Mouse (Mus musculus): ENCODE measurements around the gene Rab3c. TPM values are rescaled to one million over a fixed set of nuclear protein-coding genes. Genes with fewer than 3 reads are reported as not detected.

The Rab3c gene
- polyA plus RNA-seq, 1 experiment from 2014 or later, result 0.08 TPM

DNA sequence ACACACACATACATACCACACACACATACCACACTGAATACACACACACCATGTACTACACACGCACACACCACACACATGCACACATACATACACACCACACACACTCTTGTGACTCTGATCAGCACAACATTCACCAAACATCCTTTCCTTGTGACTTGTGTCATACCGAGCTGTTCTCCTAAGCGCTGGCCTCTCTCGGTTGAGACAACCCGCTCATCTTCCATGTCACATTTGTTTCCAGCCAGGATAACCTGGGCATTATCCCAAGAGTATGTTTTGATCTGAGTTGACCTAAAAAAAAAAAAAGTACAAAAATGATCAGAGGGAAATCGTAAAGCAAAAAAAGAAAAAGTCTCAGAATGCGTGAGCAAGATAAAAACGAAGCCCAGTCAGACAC is 196.8 kb downstream of the Rab3c start:
- no peaks in the 10 kb centered on the region for H3K4me1 ChIP-seq (ENCODE audit: control insufficient read depth, low read depth, low read length)
- 76% methylated on average over 8 of the region's 8 CpGs for WGBS (ENCODE audit: insufficient replicate concordance)
- H3K9ac ChIP-seq (ENCODE audit: low read depth, low read length), result no peak overlapping the region
- H3K36me3 ChIP-seq (ENCODE audit: control insufficient read depth, insufficient read depth), result no peaks in the 10 kb centered on the region
- ATAC-seq (ENCODE audit: low read depth), result no peak
- no peaks in the 10 kb centered on the region for H3K9me3 ChIP-seq (replicated peaks; ENCODE audit: control insufficient read depth, low read length)
- H3K27ac ChIP-seq (ENCODE audit: low read length), result no peak overlapping the region
- no peak overlapping the region for H3K4me3 ChIP-seq (ENCODE audit: low read depth, low read length)
- H3K4me2 ChIP-seq (ENCODE audit: low read depth, low read length), result no peak overlapping the region
- H3K27me3 ChIP-seq (ENCODE audit: control insufficient read depth, insufficient read depth, low read depth, low read length), result no peaks in the 10 kb centered on the region

DNA sequence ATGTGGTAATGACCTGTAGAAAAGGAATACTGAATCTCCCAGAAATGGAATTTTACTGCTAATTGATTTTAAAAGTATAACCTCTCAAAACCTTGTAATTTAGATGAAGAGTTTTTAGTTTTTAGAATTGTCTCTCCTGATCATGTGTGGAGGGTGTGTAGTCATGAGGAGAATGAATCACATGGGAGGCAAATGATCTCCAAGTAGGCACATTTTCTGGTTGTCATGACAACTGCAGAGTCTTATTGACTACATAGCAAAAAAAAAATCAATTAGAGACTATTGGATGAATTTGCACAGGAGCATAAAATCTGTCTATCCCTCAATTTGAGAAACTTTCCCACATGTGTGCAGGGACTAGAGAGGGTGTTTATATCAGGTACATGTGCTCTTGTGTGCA is 199.6 kb downstream of the Rab3c start:
- Histone ChIP-seq H3K9me3 (replicated peaks; ENCODE audit: control insufficient read depth, low read length) (no peaks in the 10 kb centered on the region), H3K4me1 (ENCODE audit: control insufficient read depth, low read depth, low read length) (no peaks in the 10 kb centered on the region), H3K27me3 (ENCODE audit: control insufficient read depth, insufficient read depth, low read depth, low read length) (no peaks in the 10 kb centered on the region), H3K4me3 (ENCODE audit: low read depth, low read length) (no peak overlapping the region), H3K36me3 (ENCODE audit: control insufficient read depth, insufficient read depth) (no peaks in the 10 kb centered on the region), H3K4me2 (ENCODE audit: low read depth, low read length) (no peak overlapping the region), H3K9ac (ENCODE audit: low read depth, low read length) (no peak overlapping the region), H3K27ac (ENCODE audit: low read length) (no peak overlapping the region)
- no peak for ATAC-seq (ENCODE audit: low read depth)

DNA sequence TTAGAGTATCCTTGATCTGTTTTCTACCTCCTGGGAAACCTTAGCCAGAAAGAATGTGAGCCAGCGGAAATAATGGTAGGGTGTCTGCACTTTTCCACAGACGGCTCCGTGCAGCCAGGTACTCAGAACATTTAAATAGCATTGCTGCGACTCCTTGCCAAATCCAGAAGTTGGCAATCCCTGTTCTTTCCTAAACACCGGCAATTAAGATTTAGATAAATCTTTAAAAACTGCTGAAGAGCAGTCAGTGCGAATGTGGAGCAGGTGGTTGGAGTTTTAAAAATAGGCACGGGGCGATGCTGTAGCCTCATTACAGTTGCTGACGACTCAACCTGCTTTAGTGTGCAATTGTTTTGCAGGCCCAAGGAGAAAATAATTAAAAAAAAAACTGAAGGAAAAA is 205.2 kb downstream of the Rab3c start:
- Histone ChIP-seq H3K27me3 (ENCODE audit: control insufficient read depth, insufficient read depth, low read depth, low read length) (no peaks in the 10 kb centered on the region), H3K9me3 (replicated peaks; ENCODE audit: control insufficient read depth, low read length) (no peaks in the 10 kb centered on the region), H3K27ac (ENCODE audit: low read length) (no peak overlapping the region), H3K4me1 (ENCODE audit: control insufficient read depth, low read depth, low read length) (no peaks in the 10 kb centered on the region), H3K36me3 (ENCODE audit: control insufficient read depth, insufficient read depth) (no peaks in the 10 kb centered on the region), H3K9ac (ENCODE audit: low read depth, low read length) (no peak overlapping the region), H3K4me3 (ENCODE audit: low read depth, low read length) (no peak overlapping the region), H3K4me2 (ENCODE audit: low read depth, low read length) (no peak overlapping the region)
- no peak for ATAC-seq (ENCODE audit: low read depth)
- WGBS (ENCODE audit: insufficient replicate concordance), result 76% methylated on average over 9 of the region's 9 CpGs

DNA sequence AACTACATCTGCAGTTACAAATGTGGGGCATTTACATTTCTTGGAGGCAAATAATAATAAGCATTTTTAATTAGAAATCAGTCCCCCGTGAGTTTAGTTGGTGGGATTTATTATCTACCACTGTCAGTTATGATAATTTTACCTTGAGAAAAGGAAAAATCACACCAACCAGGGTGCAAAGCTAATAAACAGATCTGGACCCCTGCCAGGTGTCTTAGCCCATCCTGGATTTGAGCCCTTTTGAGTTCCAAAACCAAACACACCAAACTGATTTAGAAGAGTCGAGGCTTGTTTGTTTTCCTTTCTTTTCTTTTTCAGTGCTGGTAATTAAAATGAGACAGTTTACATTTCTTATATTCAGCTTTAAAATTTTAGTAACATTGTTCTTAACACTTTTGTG is 206.6 kb downstream of the Rab3c start:
- WGBS (ENCODE audit: insufficient replicate concordance), result 60% methylated on average over 2 of the region's 2 CpGs
- H3K4me1 ChIP-seq (ENCODE audit: control insufficient read depth, low read depth, low read length), result no peaks in the 10 kb centered on the region
- H3K27ac ChIP-seq (ENCODE audit: low read length), result no peak overlapping the region
- no peaks in the 10 kb centered on the region for H3K36me3 ChIP-seq (ENCODE audit: control insufficient read depth, insufficient read depth)
- ATAC-seq (ENCODE audit: low read depth), result no peak
- no peaks in the 10 kb centered on the region for H3K9me3 ChIP-seq (replicated peaks; ENCODE audit: control insufficient read depth, low read length)
- H3K4me2 ChIP-seq (ENCODE audit: low read depth, low read length), result no peak overlapping the region
- no peak overlapping the region for H3K4me3 ChIP-seq (ENCODE audit: low read depth, low read length)
- no peaks in the 10 kb centered on the region for H3K27me3 ChIP-seq (ENCODE audit: control insufficient read depth, insufficient read depth, low read depth, low read length)
- no peak overlapping the region for H3K9ac ChIP-seq (ENCODE audit: low read depth, low read length)

DNA sequence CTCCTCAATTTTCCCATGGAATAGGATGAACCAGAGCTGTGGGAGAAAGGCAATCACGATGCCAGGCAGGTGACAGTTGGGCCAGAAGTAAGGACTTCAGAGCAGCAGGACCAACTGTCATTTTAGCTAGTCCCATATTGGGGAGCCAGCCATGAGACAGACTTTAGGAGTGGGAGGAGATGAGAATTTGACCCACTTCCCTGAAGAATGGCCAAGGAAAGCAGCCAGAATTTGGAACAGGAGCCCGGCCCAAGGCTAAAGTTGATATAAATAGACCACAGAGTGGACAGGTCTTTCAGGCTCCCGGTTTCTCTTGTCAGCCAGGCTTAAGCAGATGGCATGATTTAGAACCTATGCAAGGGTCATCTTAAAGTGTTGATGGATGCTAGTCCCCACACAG is 213.6 kb downstream of the Rab3c start:
- Histone ChIP-seq H3K27me3 (ENCODE audit: control insufficient read depth, insufficient read depth, low read depth, low read length) (no peaks in the 10 kb centered on the region), H3K9ac (ENCODE audit: low read depth, low read length) (no peak overlapping the region), H3K36me3 (ENCODE audit: control insufficient read depth, insufficient read depth) (no peaks in the 10 kb centered on the region), H3K9me3 (replicated peaks; ENCODE audit: control insufficient read depth, low read length) (no peaks in the 10 kb centered on the region), H3K4me2 (ENCODE audit: low read depth, low read length) (no peak overlapping the region), H3K27ac (ENCODE audit: low read length) (no peak overlapping the region), H3K4me1 (ENCODE audit: control insufficient read depth, low read depth, low read length) (no peaks in the 10 kb centered on the region), H3K4me3 (ENCODE audit: low read depth, low read length) (no peak overlapping the region)
- 51% methylated on average over 3 of the region's 3 CpGs for WGBS (ENCODE audit: insufficient replicate concordance)
- no peak for ATAC-seq (ENCODE audit: low read depth)

DNA sequence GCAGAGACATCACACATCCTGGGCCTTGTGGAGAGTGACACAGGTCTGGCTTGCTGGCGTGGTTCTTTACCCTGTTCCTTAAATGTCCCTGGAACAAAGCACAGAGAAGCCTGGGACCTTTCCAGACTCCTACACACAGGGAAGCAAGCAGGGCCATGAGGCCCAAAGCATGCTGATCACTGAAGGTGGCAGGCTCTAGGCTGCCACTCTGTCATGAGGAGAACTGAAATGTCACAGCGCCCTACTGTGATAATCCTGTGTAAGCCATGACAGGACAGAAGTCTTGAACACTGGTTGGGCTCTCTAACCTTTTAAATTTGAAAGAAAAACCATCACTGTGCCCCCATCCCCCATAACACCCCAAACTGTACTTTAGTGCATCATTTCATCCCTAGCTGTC is 214.1 kb downstream of the Rab3c start:
- ATAC-seq (ENCODE audit: low read depth), result no peak
- Histone ChIP-seq H3K27me3 (ENCODE audit: control insufficient read depth, insufficient read depth, low read depth, low read length) (no peaks in the 10 kb centered on the region), H3K27ac (ENCODE audit: low read length) (no peak overlapping the region), H3K4me2 (ENCODE audit: low read depth, low read length) (no peak overlapping the region), H3K4me3 (ENCODE audit: low read depth, low read length) (no peak overlapping the region), H3K4me1 (ENCODE audit: control insufficient read depth, low read depth, low read length) (no peaks in the 10 kb centered on the region), H3K36me3 (ENCODE audit: control insufficient read depth, insufficient read depth) (no peaks in the 10 kb centered on the region), H3K9ac (ENCODE audit: low read depth, low read length) (no peak overlapping the region), H3K9me3 (replicated peaks; ENCODE audit: control insufficient read depth, low read length) (no peaks in the 10 kb centered on the region)
- WGBS (ENCODE audit: insufficient replicate concordance), result 41% methylated on average over 2 of the region's 2 CpGs

DNA sequence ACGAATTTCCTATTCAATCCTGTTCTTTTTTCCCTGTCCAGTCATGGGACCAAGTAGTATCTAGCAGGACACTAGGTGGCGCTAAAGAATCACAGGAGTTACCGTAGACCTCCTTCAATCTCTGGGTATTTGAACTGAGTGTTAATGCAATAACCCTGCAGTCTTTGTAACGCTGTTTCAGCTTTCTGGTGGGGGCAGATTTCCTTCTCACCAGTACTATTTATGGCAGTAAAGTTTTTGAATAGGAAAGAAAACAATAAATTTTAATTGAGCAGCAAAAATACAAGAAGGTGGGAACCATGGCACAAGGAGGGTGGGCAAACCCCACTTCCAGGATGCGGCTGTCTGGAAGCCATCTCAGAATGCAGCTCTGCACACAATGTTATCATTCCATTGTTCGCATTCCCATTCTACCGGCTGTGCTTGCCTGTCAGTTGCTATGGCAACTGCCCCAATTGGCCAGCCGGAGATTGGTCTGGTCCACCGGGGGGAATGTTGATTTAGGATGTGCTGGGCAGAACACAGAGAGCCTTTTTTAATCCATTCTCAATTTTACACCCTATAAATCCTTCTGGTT is 217.9 kb downstream of the Rab3c start:
- no peak for ATAC-seq (ENCODE audit: low read depth)
- no peak overlapping the region for H3K9ac ChIP-seq (ENCODE audit: low read depth, low read length)
- 18% methylated on average over 9 of the region's 9 CpGs for WGBS (ENCODE audit: insufficient replicate concordance)

DNA sequence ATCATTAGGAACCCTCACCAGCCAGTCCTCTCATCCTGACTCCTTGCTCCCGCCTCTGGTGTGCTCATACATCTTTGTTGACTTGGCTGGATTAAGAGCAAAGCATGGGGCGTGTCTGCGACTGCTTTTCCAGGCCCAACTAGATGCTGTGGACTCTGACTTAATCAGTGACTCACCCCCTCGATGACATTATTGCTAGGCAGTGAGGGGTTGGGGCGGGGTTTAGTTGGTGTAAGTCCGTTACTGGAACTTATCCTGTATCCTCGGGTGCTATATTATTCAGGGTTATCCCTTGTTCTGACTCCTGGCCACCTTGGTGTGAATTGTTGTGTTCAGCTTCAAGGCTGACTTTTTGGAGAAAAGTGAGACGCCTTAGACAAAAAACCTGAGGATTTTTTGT is 218.5 kb downstream of the Rab3c start:
- Histone ChIP-seq H3K4me2 (ENCODE audit: low read depth, low read length) (no peak overlapping the region), H3K27ac (ENCODE audit: low read length) (no peak overlapping the region), H3K4me3 (ENCODE audit: low read depth, low read length) (no peak overlapping the region), H3K27me3 (ENCODE audit: control insufficient read depth, insufficient read depth, low read depth, low read length) (no peaks in the 10 kb centered on the region), H3K36me3 (ENCODE audit: control insufficient read depth, insufficient read depth) (no peaks in the 10 kb centered on the region), H3K4me1 (ENCODE audit: control insufficient read depth, low read depth, low read length) (no peaks in the 10 kb centered on the region), H3K9me3 (replicated peaks; ENCODE audit: control insufficient read depth, low read length) (no peaks in the 10 kb centered on the region), H3K9ac (ENCODE audit: low read depth, low read length) (no peak overlapping the region)
- ATAC-seq (ENCODE audit: low read depth), result no peak
- WGBS (ENCODE audit: insufficient replicate concordance), result 52% methylated on average over 8 of the region's 8 CpGs

More for the DNA sequence above, 217.9 kb downstream of the Rab3c start:
- no peak overlapping the region for H3K4me2 ChIP-seq (ENCODE audit: low read depth, low read length)
- H3K4me3 ChIP-seq (ENCODE audit: low read depth, low read length), result no peak overlapping the region
- no peaks in the 10 kb centered on the region for H3K9me3 ChIP-seq (replicated peaks; ENCODE audit: control insufficient read depth, low read length)
- no peaks in the 10 kb centered on the region for H3K4me1 ChIP-seq (ENCODE audit: control insufficient read depth, low read depth, low read length)
- H3K27me3 ChIP-seq (ENCODE audit: control insufficient read depth, insufficient read depth, low read depth, low read length), result no peaks in the 10 kb centered on the region
- H3K36me3 ChIP-seq (ENCODE audit: control insufficient read depth, insufficient read depth), result no peaks in the 10 kb centered on the region
- H3K27ac ChIP-seq (ENCODE audit: low read length), result no peak overlapping the region

DNA sequence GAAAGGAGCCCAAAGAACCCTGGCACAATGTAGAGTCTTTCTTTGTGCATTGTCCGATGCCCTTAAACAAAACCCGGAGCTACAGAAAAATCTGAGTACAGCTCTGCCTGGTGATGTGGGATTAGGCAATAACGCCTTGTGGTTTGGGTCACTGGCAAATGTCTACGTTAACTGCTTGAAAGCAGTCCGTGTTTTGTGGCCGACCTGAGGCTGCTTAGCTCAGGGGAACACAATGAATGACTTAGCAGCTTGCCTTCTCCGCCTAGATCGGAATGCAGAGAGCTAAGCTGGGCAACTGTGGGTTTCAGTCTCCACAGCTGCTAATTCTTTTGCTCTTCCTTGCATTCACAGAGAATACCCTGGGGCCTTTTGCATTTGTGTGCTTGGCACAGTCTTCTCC is 226.3 kb downstream of the Rab3c start:
- WGBS (ENCODE audit: insufficient replicate concordance), result 47% methylated on average over 8 of the region's 8 CpGs
- no peak for ATAC-seq (ENCODE audit: low read depth)
- no peaks in the 10 kb centered on the region for H3K9me3 ChIP-seq (replicated peaks; ENCODE audit: control insufficient read depth, low read length)

More for the DNA sequence above, 226.3 kb downstream of the Rab3c start:
- Histone ChIP-seq H3K4me2 (ENCODE audit: low read depth, low read length) (no peak overlapping the region), H3K4me3 (ENCODE audit: low read depth, low read length) (no peak overlapping the region), H3K27ac (ENCODE audit: low read length) (no peak overlapping the region), H3K4me1 (ENCODE audit: control insufficient read depth, low read depth, low read length) (no peaks in the 10 kb centered on the region), H3K36me3 (ENCODE audit: control insufficient read depth, insufficient read depth) (no peaks in the 10 kb centered on the region), H3K9ac (ENCODE audit: low read depth, low read length) (no peak overlapping the region), H3K27me3 (ENCODE audit: control insufficient read depth, insufficient read depth, low read depth, low read length) (no peaks in the 10 kb centered on the region)

Measured in liver, embryonic 16.5 days (tissue).